Mouse (Mus musculus) embryonic facial prominence, embryonic 15.5 days (tissue): Measurements from ENCODE around the gene Ssc4d. TPM values are rescaled to one million over a fixed set of nuclear protein-coding genes. Genes with fewer than 3 reads are reported as not detected.

Experiments used
- ATAC-seq: fragments of 200-750 bp; cut with Nextera tagmentation; 2 replicates; pipeline ENCODE4 v1.8.0; 2017; ENCODE audit warnings: low read depth, moderate TSS enrichment; ENCODE audit not compliant: insufficient number of reproducible peaks, low FRiP score, low TSS enrichment
- H3K27ac ChIP-seq: fragments of 300-500 bp; sonication (generic); replicated peaks from 2 replicates; pipeline ENCODE4 v1.5.1; 2015; ENCODE audit warnings: mild to moderate bottlenecking, inconsistent platforms
- H3K27me3 ChIP-seq: fragments of 300-500 bp; sonication (generic); 2 replicates; pipeline ENCODE4 v1.6.1; 2015; ENCODE audit warnings: inconsistent platforms
- H3K36me3 ChIP-seq: fragments of 300-500 bp; sonication (generic); 2 replicates; pipeline ENCODE4 v1.6.1; 2015; ENCODE audit warnings: mild to moderate bottlenecking, inconsistent platforms
- H3K4me1 ChIP-seq: fragments of 300-500 bp; sonication (generic); 2 replicates; pipeline ENCODE4 v1.6.1; 2015; ENCODE audit warnings: inconsistent platforms
- H3K4me2 ChIP-seq: fragments of 300-500 bp; sonication (generic); replicated peaks from 2 replicates; pipeline ENCODE4 v1.6.1; 2015; ENCODE audit warnings: mild to moderate bottlenecking, inconsistent platforms
- H3K4me3 ChIP-seq: fragments of 300-500 bp; sonication (generic); replicated peaks from 2 replicates; pipeline ENCODE4 v1.5.1; 2015; ENCODE audit warnings: mild to moderate bottlenecking, inconsistent platforms
- H3K9ac ChIP-seq: fragments of 300-500 bp; sonication (generic); 2 replicates; pipeline ENCODE4 v1.6.1; 2015; ENCODE audit warnings: inconsistent platforms
- H3K9me3 ChIP-seq: fragments of 300-500 bp; sonication (generic); replicated peaks from 2 replicates; pipeline ENCODE4 v1.6.1; 2016; ENCODE audit warnings: inconsistent platforms
- WGBS: fragments of 180-500 bp; shearing (Covaris S2); methylation state at CpG from one replicate; pipeline ENCODE4 v1.1.7; 2015; 5-methylcytosine and 5-hydroxymethylcytosine counted together
- polyA plus RNA-seq: library from polyadenylated mRNA; unstranded; fragments of >200 nt; fragmentation: Nextera tagmentation; extraction: Ambion mirVana; gene quantifications from 2 replicates; pipeline ENCODE4 v1.2.1, GENCODE M21; 2015

Ssc4d gene
- polyA plus RNA-seq, 1 experiment from 2014 or later, result 3.4 TPM

GRCm38 (mm10) chr5:136001222-136001621 is 26.9 kb upstream of the Ssc4d start:
- no peaks in the 10 kb centered on the region for H3K27me3 ChIP-seq
- no peak overlapping the region for H3K9ac ChIP-seq
- 93% methylated on average over 6 of the region's 6 CpGs for whole genome bisulfite sequencing
- no peak overlapping the region for H3K4me2 ChIP-seq
- ATAC-seq, result no peak
- peaks cover 57% of the 10 kb centered on the region for H3K36me3 ChIP-seq
- H3K4me3 ChIP-seq, result no peak overlapping the region
- peaks cover 24% of the 10 kb centered on the region for H3K4me1 ChIP-seq
- H3K9me3 ChIP-seq, result no peaks in the 10 kb centered on the region
- no peak overlapping the region for H3K27ac ChIP-seq

GRCm38 (mm10) chr5:135996162-135996561 is 21.8 kb upstream of the Ssc4d start:
- H3K27me3 ChIP-seq, result no peaks in the 10 kb centered on the region
- peak overlapping the region; percentile 68; the same call in 1 of the 2 replicates for H3K4me2 ChIP-seq
- peaks cover 45% of the 10 kb centered on the region for H3K36me3 ChIP-seq
- no peaks in the 10 kb centered on the region for H3K9me3 ChIP-seq
- no peak overlapping the region for H3K27ac ChIP-seq
- no peak overlapping the region for H3K4me3 ChIP-seq
- WGBS, result 81% methylated on average over 8 of the region's 8 CpGs
- H3K4me1 ChIP-seq, result peaks cover 17% of the 10 kb centered on the region
- no peak overlapping the region for H3K9ac ChIP-seq
- ATAC-seq, result no peak

GRCm38 (mm10) chr5:135994725-135995687 is 20.7 kb upstream of the Ssc4d start, which contains the start of gene Dtx2:
Gene Dtx2 (plus strand): TSS chr5:135994800.
- under 1% methylated on average over 47 of the region's 47 CpGs for WGBS

GRCm38 (mm10) chr5:135994335-135994724 is 20.0 kb upstream of the Ssc4d start:
- H3K4me3 ChIP-seq, result peak overlapping the region; percentile 81
- H3K9me3 ChIP-seq, result no peaks in the 10 kb centered on the region
- no peak overlapping the region for H3K9ac ChIP-seq
- peaks cover 17% of the 10 kb centered on the region for H3K4me1 ChIP-seq
- no peak; the same call in 1 of the 2 replicates for ATAC-seq
- no peak overlapping the region for H3K27ac ChIP-seq
- WGBS, result 69% methylated on average over 8 of the region's 8 CpGs
- H3K27me3 ChIP-seq, result no peaks in the 10 kb centered on the region
- peaks cover 31% of the 10 kb centered on the region for H3K36me3 ChIP-seq
- H3K4me2 ChIP-seq, result peak overlapping the region; percentile 68; the same call in 1 of the 2 replicates

More at GRCm38 (mm10) chr5:135994725-135995687, 20.7 kb upstream of the Ssc4d start, which contains the start of gene Dtx2:
- H3K36me3 ChIP-seq, result peaks cover 38% of the 10 kb centered on the region
- ATAC-seq, result peak; percentile 92
- H3K4me2 ChIP-seq, result peak within 1 kb of the TSS; percentile 68
- peak within 1 kb of the TSS; percentile 81 for H3K4me3 ChIP-seq
- H3K4me1 ChIP-seq, result peaks cover 17% of the 10 kb centered on the region
- no peaks in the 10 kb centered on the region for H3K9me3 ChIP-seq
- H3K9ac ChIP-seq, result peak within 1 kb of the TSS; percentile 81
- peak within 1 kb of the TSS; percentile 92 for H3K27ac ChIP-seq
- no peaks in the 10 kb centered on the region for H3K27me3 ChIP-seq

- Histone ChIP-seq H3K9ac (no peak overlapping the region), H3K27ac (no peak overlapping the region), H3K9me3 (no peaks in the 10 kb centered on the region), H3K4me2 (no peak overlapping the region), H3K4me3 (no peak overlapping the region), H3K4me1 (peaks cover 17% of the 10 kb centered on the region), H3K27me3 (no peaks in the 10 kb centered on the region), H3K36me3 (peaks cover 22% of the 10 kb centered on the region)
- no peak for ATAC-seq
- 56% methylated on average over 5 of the region's 5 CpGs for WGBS
Observed at GRCm38 (mm10) chr5:135993381-135993965, 19.1 kb upstream of the Ssc4d start.

GRCm38 (mm10) chr5:135990601-135991000 is 16.3 kb upstream of the Ssc4d start:
- Histone ChIP-seq H3K27me3 (no peaks in the 10 kb centered on the region), H3K36me3 (no peaks in the 10 kb centered on the region), H3K4me1 (peaks cover 4% of the 10 kb centered on the region), H3K27ac (no peak overlapping the region), H3K9me3 (no peaks in the 10 kb centered on the region), H3K4me2 (no peak overlapping the region), H3K9ac (no peak overlapping the region), H3K4me3 (no peak overlapping the region)
- no peak for ATAC-seq
- WGBS, result 53% methylated on average over 5 of the region's 5 CpGs

- 0 out of 2 replicates have a peak, but pooled peaks cover 4% of the 10 kb centered on the region for H3K4me1 ChIP-seq
- no peak for ATAC-seq
- no peak overlapping the region for H3K9ac ChIP-seq
- no peak overlapping the region for H3K4me3 ChIP-seq
- 55% methylated on average over 11 of the region's 11 CpGs for WGBS
- no peaks in the 10 kb centered on the region for H3K36me3 ChIP-seq
- H3K9me3 ChIP-seq, result no peaks in the 10 kb centered on the region
- no peak overlapping the region for H3K4me2 ChIP-seq
- no peak overlapping the region for H3K27ac ChIP-seq
- no peaks in the 10 kb centered on the region for H3K27me3 ChIP-seq
Observed at GRCm38 (mm10) chr5:135987248-135987647, 12.9 kb upstream of the Ssc4d start.

GRCm38 (mm10) chr5:135984546-135985044 is 10.3 kb upstream of the Ssc4d start:
- Histone ChIP-seq H3K9me3 (no peaks in the 10 kb centered on the region), H3K36me3 (no peaks in the 10 kb centered on the region), H3K4me2 (no peak overlapping the region), H3K27ac (no peak overlapping the region), H3K4me1 (0 out of 2 replicates have a peak, but pooled peaks cover 4% of the 10 kb centered on the region), H3K4me3 (no peak overlapping the region), H3K9ac (no peak overlapping the region), H3K27me3 (no peaks in the 10 kb centered on the region)
- no peak for ATAC-seq
- 59% methylated on average over 6 of the region's 6 CpGs for WGBS

- Histone ChIP-seq H3K9ac (no peak overlapping the region), H3K36me3 (no peaks in the 10 kb centered on the region), H3K4me3 (no peak overlapping the region), H3K27ac (no peak overlapping the region), H3K4me2 (no peak overlapping the region), H3K27me3 (no peaks in the 10 kb centered on the region), H3K4me1 (0 out of 2 replicates have a peak, but pooled peaks cover 4% of the 10 kb centered on the region), H3K9me3 (no peaks in the 10 kb centered on the region)
- 30% methylated on average over 6 of the region's 6 CpGs for WGBS
- peak; percentile 66 for ATAC-seq
Observed at GRCm38 (mm10) chr5:135982398-135982797, 8.1 kb upstream of the Ssc4d start.

- 75% methylated on average over 8 of the region's 8 CpGs for WGBS
- ATAC-seq, result no peak
- no peak within 1 kb of the TSS for H3K9ac ChIP-seq
- no peak within 1 kb of the TSS for H3K27ac ChIP-seq
- no peaks in the 10 kb centered on the region for H3K36me3 ChIP-seq
- no peak within 1 kb of the TSS for H3K4me3 ChIP-seq
- H3K4me1 ChIP-seq, result 0 out of 2 replicates have a peak, but pooled peaks cover 4% of the 10 kb centered on the region
- no peak within 1 kb of the TSS for H3K4me2 ChIP-seq
- no peaks in the 10 kb centered on the region for H3K27me3 ChIP-seq
- H3K9me3 ChIP-seq, result no peaks in the 10 kb centered on the region
Observed at GRCm38 (mm10) chr5:135979904-135980303, 5.6 kb upstream of the Ssc4d start, which contains the start of gene Zp3. Gene Zp3 (plus strand): TSS chr5:135980099.

GRCm38 (mm10) chr5:135979381-135979780 is 5.0 kb upstream of the Ssc4d start:
- Histone ChIP-seq H3K4me1 (peaks cover 7% of the 10 kb centered on the region; the same call in 1 of the 2 replicates), H3K36me3 (no peaks in the 10 kb centered on the region), H3K4me3 (no peak overlapping the region), H3K27ac (no peak overlapping the region), H3K27me3 (no peaks in the 10 kb centered on the region), H3K9ac (no peak overlapping the region), H3K4me2 (no peak overlapping the region), H3K9me3 (no peaks in the 10 kb centered on the region)
- WGBS, result 82% methylated on average over 5 of the region's 5 CpGs
- ATAC-seq, result no peak
